Mouse (Mus musculus) retina, postnatal 1 day (tissue): ENCODE results near the gene Cap2.

Experiments
- DNase-seq: peaks from one replicate; pipeline ENCODE4 v3.0.0-alpha.2; 2012

The Cap2 gene

GRCm38 (mm10) chr13:46501800-46502389, at the start of gene Cap2:
TSS of gene Cap2 (plus strand) at chr13:46501848.
- peak; percentile 83 for DNase-seq

- DNase-seq: no peak
These were observed 42.1 kb upstream of the Cap2 start for GRCm38 (mm10) chr13:46459546-46459945.

DNA sequence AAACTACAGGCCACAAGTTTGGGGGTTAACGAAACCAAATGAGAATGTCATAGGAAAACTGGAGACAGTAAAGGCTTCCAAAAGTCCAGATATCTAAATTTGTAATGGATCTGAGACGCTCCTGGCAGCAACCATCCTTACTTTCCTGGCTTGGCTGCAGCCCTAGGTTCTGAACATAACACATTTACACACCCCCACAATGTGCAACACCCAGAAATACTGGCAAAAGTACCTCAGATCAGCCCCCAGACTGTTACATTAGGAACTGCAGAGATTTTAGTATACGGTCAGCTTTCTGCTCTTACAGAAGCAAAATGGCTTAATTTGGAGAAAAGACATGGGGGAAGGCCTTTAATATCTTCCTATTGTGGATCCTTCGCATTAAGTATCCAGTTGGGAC, 39.4 kb upstream of the Cap2 start:
- no peak for DNase-seq

GRCm38 (mm10) chr13:46463764-46464163, 37.9 kb upstream of the Cap2 start:
- DNase-seq: no peak

DNA sequence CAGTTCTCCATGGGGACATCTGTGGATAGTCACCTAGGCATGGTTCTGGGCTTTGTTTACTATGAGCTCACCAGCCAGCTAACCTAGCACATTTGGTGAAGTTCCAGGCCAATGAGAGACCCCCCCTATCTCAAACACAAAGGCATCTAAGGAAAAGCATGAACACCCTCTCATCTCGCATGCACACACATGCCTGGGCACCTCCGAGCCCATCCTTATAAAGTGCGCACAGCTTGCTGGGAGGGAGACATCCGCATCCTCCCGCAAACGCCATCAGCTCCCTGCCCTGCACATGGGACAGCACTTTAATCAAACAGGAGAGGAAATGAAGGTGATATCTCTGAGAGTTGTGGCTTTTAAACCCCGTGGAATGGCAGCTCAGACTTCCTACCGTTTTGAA, 33.4 kb upstream of the Cap2 start:
- DNase-seq: no peak

GRCm38 (mm10) chr13:46469536-46469935, 32.1 kb upstream of the Cap2 start:
- DNase-seq: no peak

GRCm38 (mm10) chr13:46481271-46481670, 20.4 kb upstream of the Cap2 start:
- DNase-seq: no peak

DNA sequence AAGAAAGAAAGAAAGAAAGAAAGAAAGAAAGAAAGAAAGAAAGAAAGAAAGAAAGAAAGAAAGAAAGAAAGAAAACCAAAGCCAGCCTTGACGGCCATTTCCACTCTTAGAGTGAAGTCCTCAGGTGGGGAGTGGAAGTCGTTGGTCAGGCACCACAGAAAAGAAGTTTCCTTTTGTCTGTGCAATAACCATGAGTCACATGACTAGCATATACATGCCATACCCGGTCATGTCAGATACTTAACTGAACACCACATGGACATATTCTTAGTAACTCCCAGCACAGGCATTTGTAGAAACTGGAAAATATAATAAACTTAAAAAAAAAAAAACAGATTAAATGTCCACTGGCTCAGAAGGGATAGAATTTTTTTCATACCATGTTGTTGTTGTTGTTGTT, 16.0 kb upstream of the Cap2 start:
- DNase-seq: no peak

DNA sequence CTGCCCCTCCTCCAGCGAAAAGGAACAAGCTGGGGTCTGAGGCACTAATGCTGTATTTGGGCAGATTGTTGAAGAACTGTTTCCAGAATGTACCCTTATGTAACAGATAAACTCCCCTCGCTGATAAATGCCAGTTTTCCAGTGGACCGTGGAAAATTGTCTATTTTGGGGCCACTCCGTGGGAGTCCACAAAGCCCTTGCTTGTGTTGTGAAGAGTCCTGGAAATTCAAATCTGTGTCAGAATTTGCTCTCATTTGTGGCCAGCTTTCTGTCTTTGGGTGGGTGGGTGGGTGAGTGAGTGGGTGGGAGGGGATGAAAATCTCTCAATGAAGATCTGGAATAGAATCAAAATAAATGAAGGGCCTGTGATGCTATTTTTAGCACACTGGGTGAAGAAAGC, 13.5 kb upstream of the Cap2 start:
- DNase-seq: no peak

DNA sequence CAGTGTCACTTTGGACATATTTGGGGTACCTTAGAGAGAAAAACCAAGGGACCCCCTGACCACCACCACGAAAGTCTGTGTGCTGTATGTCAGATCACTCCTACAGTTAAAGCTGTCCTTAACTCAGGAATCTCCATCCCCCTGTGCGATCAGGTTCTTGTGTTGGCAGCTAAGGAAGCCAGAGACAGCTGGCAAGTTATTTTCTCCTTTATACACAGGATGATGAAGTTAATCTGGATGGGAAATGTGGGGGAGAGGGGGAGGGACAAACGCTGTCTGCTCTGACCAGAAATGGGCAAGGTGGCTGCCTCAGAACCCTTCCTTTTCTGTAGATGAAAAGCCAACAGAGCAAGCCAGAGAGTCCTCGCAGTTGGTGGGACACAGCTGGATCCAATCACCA, 11.0 kb upstream of the Cap2 start:
- DNase-seq: no peak

DNA sequence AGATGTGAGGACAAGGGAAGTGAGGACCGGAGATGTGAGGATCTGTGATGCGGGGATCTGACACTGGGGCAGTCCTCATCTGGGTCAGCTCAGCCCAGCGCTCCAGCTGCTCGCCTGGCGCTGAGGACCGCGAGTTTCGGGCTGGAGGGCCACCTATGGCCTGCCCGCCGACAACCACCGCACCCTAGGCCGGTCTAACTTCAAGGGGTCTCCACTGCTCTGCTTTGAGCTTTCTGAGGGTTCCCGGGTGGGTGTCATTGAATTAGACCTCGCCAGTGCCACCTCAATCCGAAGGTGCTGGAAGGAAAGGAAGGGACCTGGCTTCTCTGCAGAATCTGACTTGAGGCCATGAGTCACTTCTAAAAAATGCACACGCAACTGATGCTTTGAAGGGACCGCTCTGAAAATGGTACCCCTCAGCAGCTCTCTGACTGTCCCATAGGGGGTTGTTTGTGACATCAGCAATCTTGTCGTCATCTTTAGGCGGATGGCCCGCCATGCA, 793 bp downstream of the Cap2 start:
- DNase-seq: peak; percentile 60

DNA sequence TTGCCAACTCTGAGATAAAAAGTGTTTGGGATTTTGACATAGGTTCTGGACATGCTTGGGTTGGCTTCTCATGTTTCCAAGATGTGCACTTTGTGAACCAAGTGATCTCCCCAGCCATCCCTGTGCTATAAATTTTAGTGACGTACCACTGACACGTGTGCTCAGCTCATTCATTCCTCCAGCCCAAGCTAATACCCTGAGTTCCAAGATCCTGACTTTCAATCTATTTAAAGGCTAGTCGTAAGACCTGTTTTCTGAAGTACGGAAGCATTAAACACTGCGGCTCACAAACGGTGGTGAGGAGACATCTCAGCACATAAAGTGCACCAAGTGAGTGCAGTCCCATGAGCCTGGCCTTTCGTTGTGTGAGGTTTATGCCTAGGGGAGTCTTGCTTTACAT, 6.3 kb downstream of the Cap2 start:
- DNase-seq: no peak

DNA sequence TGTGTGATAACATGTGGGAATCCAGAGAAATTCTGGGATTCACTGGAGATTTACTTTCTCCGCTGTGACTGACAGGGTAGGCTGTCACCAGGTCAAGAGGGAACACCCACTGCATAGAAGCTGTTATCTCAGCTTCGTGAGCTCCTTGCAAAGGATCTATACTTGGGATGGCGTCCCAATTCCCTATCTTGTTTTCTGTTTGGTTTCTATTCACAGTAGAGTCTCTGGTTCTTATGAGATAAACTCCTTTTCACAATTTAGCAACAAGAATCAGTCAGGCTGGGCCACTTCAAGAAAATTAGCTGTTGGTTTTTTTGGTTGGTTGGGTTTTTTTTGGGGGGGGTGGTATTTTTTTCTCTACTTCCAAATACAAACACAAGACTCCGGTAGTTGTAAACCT, 7.2 kb downstream of the Cap2 start:
- no peak for DNase-seq

DNA sequence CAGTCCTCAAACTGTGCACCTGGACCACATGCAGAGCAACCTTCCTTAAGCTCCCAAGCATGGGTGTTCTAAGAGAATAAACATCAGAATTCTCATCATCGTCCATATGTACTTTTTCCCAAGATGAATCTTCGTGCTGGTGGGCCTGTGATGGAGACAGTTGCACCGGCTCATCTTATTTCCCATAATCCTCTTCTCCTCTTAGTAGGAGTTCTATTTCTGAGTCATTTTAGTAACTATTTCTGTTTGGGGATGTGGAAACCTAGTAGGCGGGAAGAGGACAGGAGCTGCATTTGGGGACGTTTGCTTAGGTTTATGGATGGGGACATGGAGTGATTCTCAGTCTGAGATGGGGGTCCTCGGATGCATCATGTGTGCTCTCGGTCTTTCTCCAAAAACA, 8.8 kb downstream of the Cap2 start:
- DNase-seq: no peak

DNA sequence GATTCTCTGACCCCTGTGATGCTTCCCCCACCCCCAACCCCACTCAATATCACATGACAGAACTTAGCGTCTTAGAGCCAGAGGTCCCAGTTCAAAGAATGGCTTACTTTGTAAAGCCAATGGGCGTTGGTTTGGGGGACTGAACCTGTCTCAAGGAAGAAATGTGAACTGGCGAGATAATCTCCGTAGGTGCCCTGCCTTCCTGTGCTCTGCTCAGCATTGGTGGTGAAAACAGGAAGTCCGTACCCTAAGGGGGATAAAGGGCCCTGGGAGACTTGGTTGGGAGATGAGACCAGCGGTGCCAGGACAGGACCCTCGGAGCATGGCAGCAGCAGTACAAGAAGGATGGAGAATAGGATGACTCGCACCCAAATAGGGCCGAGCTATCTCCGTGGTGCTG, 12.8 kb downstream of the Cap2 start:
- DNase-seq: no peak

- no peak for DNase-seq
These were observed 13.5 kb downstream of the Cap2 start for GRCm38 (mm10) chr13:46515120-46515523.

DNA sequence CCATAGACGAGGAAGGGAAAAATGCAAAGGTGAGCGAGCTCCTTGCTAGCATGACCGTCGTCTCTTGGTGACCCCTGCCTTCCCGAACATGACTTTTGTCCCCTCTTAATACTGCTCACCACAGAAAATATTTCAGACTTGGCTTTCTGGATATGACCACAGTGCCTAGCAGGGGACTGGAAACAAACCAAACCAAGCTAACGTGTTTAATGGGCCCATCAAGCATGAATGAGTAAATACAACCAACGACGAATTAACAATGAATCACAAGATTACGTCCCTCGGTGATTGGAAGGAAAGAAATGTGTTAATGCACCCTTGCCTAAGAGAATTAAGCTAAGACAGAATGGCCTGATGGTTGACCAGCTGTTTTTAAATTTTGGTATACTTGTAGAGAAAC, 13.9 kb downstream of the Cap2 start:
- DNase-seq: peak; percentile 73

GRCm38 (mm10) chr13:46516183-46516582, 14.5 kb downstream of the Cap2 start:
- DNase-seq: no peak

DNA sequence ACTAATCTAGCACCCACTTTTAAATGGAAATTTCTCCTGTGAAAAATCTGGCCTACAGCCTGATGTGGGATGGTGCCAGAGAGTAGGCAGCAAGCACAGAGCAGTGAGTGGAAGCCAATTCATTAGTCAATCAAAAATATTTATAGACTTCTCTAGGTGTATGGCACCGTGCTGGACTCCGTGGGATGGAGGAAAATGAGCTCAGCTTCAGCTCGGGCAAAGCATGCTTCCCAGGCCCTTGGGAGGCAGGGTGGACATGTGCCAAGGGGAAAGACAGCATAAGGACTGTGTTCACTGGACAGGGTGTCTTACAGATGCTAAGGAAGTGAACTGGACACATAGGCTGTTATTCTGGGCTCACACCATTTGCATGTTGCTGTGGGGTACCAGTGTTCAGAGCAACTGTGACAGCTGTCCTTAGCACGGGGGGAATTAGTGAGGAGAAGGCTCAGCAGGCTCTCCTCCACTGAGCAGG, 15.6 kb downstream of the Cap2 start:
- DNase-seq: no peak

DNA sequence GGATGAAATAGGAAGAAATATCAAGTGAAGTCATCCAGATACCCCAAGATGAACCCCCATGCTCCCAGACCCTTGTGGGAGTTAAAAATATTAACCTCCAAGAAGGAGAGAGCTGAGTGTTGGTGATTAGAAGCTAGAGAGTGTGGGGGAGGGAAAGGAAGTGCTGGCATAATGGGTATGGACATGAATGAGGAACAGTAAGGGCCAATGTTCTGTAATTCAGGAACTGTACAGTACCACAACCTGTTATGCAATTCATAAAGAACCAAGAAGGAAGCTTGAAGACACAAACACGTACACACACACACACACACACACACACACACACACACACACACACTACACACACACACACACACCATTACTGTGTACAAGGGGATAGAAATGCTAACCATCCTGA, 19.8 kb downstream of the Cap2 start:
- DNase-seq: no peak

DNA sequence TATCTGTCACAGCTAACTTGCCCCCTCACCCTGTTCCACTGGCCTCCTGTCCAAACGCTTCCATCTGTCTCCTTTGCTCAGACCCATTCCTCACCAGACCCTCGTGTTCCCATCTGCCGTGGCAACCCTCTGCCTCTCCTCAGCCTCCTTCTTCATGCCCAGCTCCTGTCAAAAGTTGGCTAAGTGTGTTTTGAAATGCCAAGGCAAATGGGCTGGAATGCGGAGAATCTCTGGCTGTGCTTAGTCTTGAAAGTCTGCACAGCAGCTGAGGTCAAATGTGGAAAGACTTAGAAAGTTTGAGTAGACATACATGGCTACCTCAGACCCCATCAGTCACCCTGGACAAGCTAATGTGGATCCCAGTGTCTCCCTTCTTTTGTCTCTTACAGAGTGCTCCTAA, 21.1 kb downstream of the Cap2 start:
- DNase-seq: no peak

GRCm38 (mm10) chr13:46523235-46523634, 21.6 kb downstream of the Cap2 start:
- DNase-seq: no peak

DNA sequence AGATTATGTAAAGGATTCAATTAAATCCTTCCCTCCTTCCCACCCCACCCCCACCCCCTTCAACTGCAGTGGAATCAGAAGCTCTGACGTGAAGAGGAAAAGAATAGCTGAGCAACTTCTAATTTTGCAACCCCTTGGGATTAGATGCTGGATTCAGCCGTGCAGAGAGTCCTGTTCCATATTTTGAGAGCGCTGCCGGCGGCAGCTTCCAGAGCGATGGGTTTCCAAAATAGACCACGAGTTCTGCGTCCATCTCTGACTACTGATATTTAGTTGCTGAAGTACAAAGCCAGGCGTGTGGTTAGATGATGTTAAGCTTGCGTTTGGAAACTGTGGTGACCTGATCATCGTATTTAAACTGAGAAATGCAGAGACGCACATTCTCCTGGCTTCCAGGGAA, 22.1 kb downstream of the Cap2 start:
- DNase-seq: no peak

DNA sequence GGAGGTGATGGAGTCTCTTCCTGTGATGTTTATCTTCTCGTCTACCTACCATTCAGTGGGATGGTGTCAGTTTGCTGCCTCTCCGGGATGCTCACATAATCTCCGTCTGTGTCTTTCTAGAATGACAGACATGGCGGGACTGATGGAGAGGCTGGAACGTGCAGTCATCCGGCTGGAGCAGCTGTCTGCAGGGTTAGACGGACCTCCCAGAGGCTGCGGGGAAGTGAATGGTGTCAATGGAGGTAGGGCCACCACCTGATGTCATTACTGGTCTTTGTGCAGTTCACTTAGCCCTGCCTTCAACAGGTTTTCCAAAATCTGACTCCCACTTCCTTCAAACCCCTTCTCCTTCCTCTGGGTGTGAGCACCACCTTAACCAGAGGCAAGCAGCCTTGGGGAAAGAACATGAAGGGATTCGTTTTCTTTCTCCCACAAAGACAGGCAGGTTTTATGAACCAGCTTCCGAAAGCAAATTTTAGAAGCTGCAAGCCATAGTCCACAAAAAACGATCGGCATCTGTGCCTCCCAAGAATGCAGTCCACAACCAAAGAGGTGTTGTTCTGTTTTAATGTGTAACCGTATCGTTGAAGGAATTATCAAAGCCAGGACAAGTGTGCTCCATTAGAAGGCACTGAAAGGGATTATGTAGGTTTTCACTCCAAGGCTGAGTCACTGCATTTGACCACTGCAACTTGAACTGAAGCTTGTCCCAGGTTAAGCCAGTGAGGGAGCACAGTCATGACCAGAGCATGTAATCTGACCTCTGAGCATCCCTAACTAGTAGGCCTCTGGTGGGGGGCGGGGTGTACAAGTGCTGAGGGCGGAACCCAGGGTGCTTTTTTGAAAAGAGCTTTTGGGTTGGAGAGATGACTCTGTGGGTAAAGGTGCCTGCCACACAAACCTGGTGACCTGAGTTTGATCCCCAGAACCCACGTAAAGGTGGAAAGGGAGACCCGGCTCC, 23.9 kb downstream of the Cap2 start:
- no peak for DNase-seq
